Mouse (Mus musculus) neural tube, embryonic 12.5 days (tissue): Measurements from ENCODE around the gene Lrch1. TPM values are rescaled to one million over a fixed set of nuclear protein-coding genes. Genes with fewer than 3 reads are reported as not detected.

Source experiments
- ATAC-seq: fragments of 200-750 bp; cut with Nextera tagmentation; 2 replicates; pipeline ENCODE4 v1.8.0; 2017; ENCODE audit warnings: low read depth, mild to moderate bottlenecking, moderate TSS enrichment, moderate library complexity; ENCODE audit not compliant: low FRiP score
- H3K27ac ChIP-seq: fragments of 300-500 bp; sonication (generic); 2 replicates; pipeline ENCODE4 v1.5.1; 2016
- H3K27me3 ChIP-seq: fragments of 300-500 bp; sonication (generic); replicated peaks from 2 replicates; pipeline ENCODE4 v1.6.1; 2016; ENCODE audit warnings: mild to moderate bottlenecking
- H3K36me3 ChIP-seq: fragments of 300-500 bp; sonication (generic); 2 replicates; pipeline ENCODE4 v1.6.1; 2016; ENCODE audit warnings: mild to moderate bottlenecking
- H3K4me1 ChIP-seq: fragments of 300-500 bp; sonication (generic); 2 replicates; pipeline ENCODE4 v1.6.1; 2016
- H3K4me2 ChIP-seq: fragments of 300-500 bp; sonication (generic); replicated peaks from 2 replicates; pipeline ENCODE4 v1.6.1; 2016; ENCODE audit warnings: mild to moderate bottlenecking
- H3K4me3 ChIP-seq: fragments of 300-500 bp; sonication (generic); 2 replicates; pipeline ENCODE4 v1.5.1; 2016
- H3K9ac ChIP-seq: fragments of 300-500 bp; sonication (generic); 2 replicates; pipeline ENCODE4 v1.6.1; 2016; ENCODE audit warnings: mild to moderate bottlenecking
- H3K9me3 ChIP-seq: fragments of 300-500 bp; sonication (generic); 2 replicates; pipeline ENCODE4 v1.6.1; 2016; ENCODE audit warnings: mild to moderate bottlenecking
- WGBS: fragments of 180-500 bp; shearing (Covaris S2); methylation state at CpG from one replicate; pipeline ENCODE4 v1.1.7; 2016; 5-methylcytosine and 5-hydroxymethylcytosine counted together
- polyA plus RNA-seq: library from polyadenylated mRNA; unstranded; fragments of >200 nt; fragmentation: Nextera tagmentation; extraction: Ambion mirVana; gene quantifications from 2 replicates; pipeline ENCODE4 v1.2.1, GENCODE M21; 2016

Gene Lrch1
- polyA plus RNA-seq, 1 experiment from 2014 or later = 12.2 TPM

- WGBS = 87% methylated on average over 2 of the region's 2 CpGs
- H3K27me3 ChIP-seq = no peaks in the 10 kb centered on the region
Measured at GRCm38 (mm10) chr14:74929739-74930138, 17.9 kb downstream of the Lrch1 start.

DNA sequence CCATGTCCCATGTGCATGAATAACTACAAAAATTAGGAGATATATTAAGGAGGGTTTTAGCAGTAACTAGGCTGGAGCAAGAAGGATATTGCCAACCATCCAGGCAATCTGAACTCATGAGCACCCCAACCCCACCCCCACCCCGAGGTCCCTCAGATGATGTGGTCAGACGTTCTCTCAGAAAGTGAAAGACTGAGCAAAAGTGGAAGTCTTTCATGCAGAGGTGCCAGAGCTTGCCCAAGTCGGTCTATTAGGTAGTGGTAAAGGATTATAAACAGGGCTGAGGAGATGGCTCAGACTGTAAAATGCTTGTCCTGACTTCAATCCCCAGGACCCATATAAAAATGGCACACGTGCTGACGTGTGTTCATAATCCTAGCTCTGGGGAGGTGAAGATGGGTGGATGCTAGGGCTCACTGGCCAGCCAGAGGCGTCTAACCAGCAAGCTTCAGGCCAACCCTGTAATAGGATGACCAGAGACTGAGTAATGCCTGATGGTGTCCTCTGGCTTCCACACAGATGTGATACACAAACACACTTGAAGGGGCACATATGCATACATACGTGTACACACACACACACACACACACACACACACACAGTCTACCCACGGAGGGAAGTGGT lies 18.8 kb downstream of the Lrch1 start:
- no peaks in the 10 kb centered on the region for H3K9me3 ChIP-seq
- no peak for ATAC-seq
- no peak overlapping the region for H3K9ac ChIP-seq
- H3K36me3 ChIP-seq = no peaks in the 10 kb centered on the region
- no peak overlapping the region for H3K4me2 ChIP-seq
- no peak overlapping the region for H3K27ac ChIP-seq
- no peak overlapping the region for H3K4me3 ChIP-seq
- H3K4me1 ChIP-seq = peaks cover 14% of the 10 kb centered on the region; the same call in 1 of the 2 replicates
- 89% methylated on average over 8 of the region's 8 CpGs for WGBS
- H3K27me3 ChIP-seq = no peaks in the 10 kb centered on the region

More at GRCm38 (mm10) chr14:74929739-74930138, 17.9 kb downstream of the Lrch1 start:
- Histone ChIP-seq H3K4me1 (peaks cover 14% of the 10 kb centered on the region; the same call in 1 of the 2 replicates), H3K9ac (no peak overlapping the region), H3K4me3 (no peak overlapping the region), H3K27ac (no peak overlapping the region), H3K36me3 (no peaks in the 10 kb centered on the region), H3K4me2 (no peak overlapping the region), H3K9me3 (no peaks in the 10 kb centered on the region)
- no peak for ATAC-seq

DNA sequence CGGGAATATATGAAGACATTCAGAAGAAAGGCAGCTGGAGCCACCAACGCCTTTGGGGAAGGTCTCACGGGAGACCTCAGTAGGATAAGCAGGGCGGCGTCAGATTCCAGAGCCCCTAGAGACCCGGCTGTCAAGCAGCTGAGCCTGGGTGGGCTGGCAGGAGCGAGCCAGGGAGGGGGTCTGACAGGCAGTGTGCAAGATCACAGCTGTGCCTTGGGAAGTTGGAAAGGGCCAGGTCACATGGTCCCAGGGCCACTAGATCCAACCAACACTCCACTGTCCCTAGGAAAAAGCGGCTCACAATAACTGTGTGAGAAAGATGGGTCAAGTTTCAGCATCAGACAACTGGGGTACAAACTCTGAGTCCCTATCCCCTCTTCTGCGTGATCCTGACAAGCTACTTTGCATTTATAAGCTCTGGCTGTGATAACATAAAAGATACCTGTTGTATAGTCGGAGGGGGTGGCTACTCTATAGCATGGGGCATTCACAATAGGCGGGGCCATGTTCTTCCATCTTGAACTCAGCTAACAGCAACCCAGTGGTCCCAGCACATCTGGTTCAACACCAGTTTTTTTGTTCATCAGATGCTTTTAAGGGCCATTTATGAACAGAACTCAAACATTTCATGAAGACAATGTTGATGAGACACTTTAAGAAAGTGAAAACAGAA lies 20.6 kb downstream of the Lrch1 start:
- 0 out of 2 replicates have a peak overlapping the region, but pooled peaks have one; percentile 14 for H3K4me2 ChIP-seq
- no peak overlapping the region for H3K4me3 ChIP-seq
- H3K9me3 ChIP-seq = no peaks in the 10 kb centered on the region
- ATAC-seq = peak; percentile 55; the same call in 1 of the 2 replicates
- H3K27me3 ChIP-seq = no peaks in the 10 kb centered on the region
- H3K36me3 ChIP-seq = no peaks in the 10 kb centered on the region
- no peak overlapping the region for H3K27ac ChIP-seq
- WGBS = 55% methylated on average over 11 of the region's 11 CpGs
- no peak overlapping the region for H3K9ac ChIP-seq
- H3K4me1 ChIP-seq = peaks cover 14% of the 10 kb centered on the region; the same call in 1 of the 2 replicates

- Histone ChIP-seq H3K27me3 (no peaks in the 10 kb centered on the region), H3K4me3 (no peak overlapping the region), H3K9me3 (no peaks in the 10 kb centered on the region), H3K27ac (no peak overlapping the region), H3K4me1 (peaks cover 14% of the 10 kb centered on the region; the same call in 1 of the 2 replicates), H3K36me3 (no peaks in the 10 kb centered on the region), H3K4me2 (no peak overlapping the region), H3K9ac (no peak overlapping the region)
- 78% methylated on average over 9 of the region's 9 CpGs for WGBS
- ATAC-seq = no peak
Measured at GRCm38 (mm10) chr14:74925951-74926517, 21.6 kb downstream of the Lrch1 start.

DNA sequence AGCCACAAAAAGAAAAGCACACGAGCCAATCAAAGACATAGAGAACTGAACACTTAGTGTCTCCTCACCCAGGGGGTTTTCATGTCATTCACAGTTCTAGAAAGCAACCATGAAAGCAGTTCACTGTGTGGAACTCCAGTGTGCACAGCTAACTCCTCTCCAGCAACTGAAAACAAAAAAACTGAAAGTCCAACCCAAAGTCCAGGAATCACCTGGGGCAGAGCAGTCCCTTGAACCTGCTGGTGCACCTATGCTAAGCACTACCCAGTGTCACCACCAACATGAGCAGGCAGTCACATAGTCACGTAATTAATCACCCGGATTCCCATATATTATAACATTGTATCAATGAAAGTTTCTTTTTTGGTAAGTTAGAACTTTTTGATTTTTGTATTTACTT lies 23.2 kb downstream of the Lrch1 start:
- no peak overlapping the region for H3K27ac ChIP-seq
- H3K4me1 ChIP-seq = peaks cover 14% of the 10 kb centered on the region; the same call in 1 of the 2 replicates
- H3K4me3 ChIP-seq = no peak overlapping the region
- no peak for ATAC-seq
- 0 out of 2 replicates have a peak, but pooled peaks cover 4% of the 10 kb centered on the region for H3K36me3 ChIP-seq
- 85% methylated on average over 3 of the region's 3 CpGs for WGBS
- no peak overlapping the region for H3K9ac ChIP-seq
- H3K4me2 ChIP-seq = no peak overlapping the region
- H3K27me3 ChIP-seq = no peaks in the 10 kb centered on the region
- no peaks in the 10 kb centered on the region for H3K9me3 ChIP-seq

DNA sequence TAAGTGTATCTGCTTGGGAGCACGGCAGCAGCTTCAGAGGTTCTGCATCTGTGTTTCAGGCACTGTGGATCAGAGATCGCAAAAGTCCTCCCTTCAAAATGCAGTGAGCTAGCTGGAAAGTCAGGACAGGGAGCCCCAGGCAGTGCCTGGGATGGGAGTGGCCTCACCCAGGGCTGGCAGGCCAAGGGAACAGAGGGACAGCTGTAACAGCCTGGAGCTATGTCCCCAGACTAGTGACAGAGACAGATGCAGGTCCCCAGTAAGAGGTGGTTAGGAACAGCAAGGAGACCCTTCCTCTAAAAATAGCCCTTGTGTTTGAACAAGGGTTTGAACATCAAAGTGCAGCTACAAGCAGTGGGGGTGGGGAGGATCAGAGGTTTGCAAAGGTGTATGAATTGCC lies 23.6 kb downstream of the Lrch1 start:
- 72% methylated on average over 2 of the region's 2 CpGs for WGBS

GRCm38 (mm10) chr14:74922039-74922736 lies 25.5 kb downstream of the Lrch1 start:
- Histone ChIP-seq H3K9ac (no peak overlapping the region), H3K36me3 (0 out of 2 replicates have a peak, but pooled peaks cover 4% of the 10 kb centered on the region), H3K4me2 (no peak overlapping the region), H3K9me3 (no peaks in the 10 kb centered on the region), H3K4me3 (no peak overlapping the region), H3K27me3 (no peaks in the 10 kb centered on the region), H3K4me1 (peaks cover 13% of the 10 kb centered on the region; the same call in 1 of the 2 replicates), H3K27ac (no peak overlapping the region)
- 81% methylated on average over 12 of the region's 12 CpGs for WGBS
- peak; percentile 38; the same call in 1 of the 2 replicates for ATAC-seq

More for the DNA sequence above, 23.6 kb downstream of the Lrch1 start:
- no peak overlapping the region for H3K4me3 ChIP-seq
- no peak for ATAC-seq
- no peaks in the 10 kb centered on the region for H3K9me3 ChIP-seq
- H3K36me3 ChIP-seq = 0 out of 2 replicates have a peak, but pooled peaks cover 4% of the 10 kb centered on the region
- peaks cover 14% of the 10 kb centered on the region; the same call in 1 of the 2 replicates for H3K4me1 ChIP-seq
- H3K27ac ChIP-seq = no peak overlapping the region
- H3K4me2 ChIP-seq = no peak overlapping the region
- H3K9ac ChIP-seq = no peak overlapping the region
- no peaks in the 10 kb centered on the region for H3K27me3 ChIP-seq

DNA sequence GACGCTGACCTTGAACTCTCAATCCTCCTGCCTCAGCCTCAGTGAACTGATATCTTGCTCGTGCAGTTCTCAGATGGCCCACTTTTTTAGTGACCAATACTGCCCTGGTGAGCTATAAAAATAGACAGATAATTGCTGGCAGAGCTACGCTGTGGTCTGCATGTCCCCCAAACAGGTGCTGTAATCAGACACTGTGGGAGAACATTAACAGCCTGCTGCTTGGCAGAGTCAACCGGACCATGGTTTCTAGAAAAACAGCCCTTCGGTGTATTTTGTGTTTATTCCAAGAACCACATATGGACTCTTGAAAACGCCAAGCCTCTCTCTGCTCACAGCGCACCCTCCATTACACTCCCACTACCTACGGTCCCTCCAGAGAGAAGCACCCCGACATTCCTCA lies 26.2 kb downstream of the Lrch1 start:
- 0 out of 2 replicates have a peak, but pooled peaks cover 4% of the 10 kb centered on the region for H3K36me3 ChIP-seq
- H3K9me3 ChIP-seq = no peaks in the 10 kb centered on the region
- no peak overlapping the region for H3K9ac ChIP-seq
- H3K27ac ChIP-seq = no peak overlapping the region
- no peak overlapping the region for H3K4me3 ChIP-seq
- no peaks in the 10 kb centered on the region for H3K27me3 ChIP-seq
- no peak overlapping the region for H3K4me2 ChIP-seq
- no peak for ATAC-seq
- H3K4me1 ChIP-seq = peaks cover 6% of the 10 kb centered on the region; the same call in 1 of the 2 replicates
- WGBS = 88% methylated on average over 9 of the region's 9 CpGs

DNA sequence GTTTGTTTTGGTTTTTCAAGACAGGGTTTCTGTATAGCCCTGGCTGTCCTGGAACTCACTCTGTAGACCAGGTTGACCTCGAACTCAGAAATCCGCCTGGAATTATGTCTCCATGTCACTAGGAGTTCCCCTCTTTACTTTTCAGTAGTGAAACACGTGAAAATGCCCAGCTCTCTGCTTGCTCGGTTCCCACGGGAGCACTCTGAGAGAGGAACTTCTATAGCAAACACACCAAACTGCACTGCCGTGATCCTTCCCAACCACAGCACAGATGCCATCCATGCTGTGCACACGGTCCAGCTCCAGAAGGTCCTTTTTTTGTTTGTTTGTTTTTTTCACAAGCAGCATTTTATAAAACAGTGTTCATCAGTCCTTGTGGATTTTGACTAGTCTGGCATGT lies 28.5 kb downstream of the Lrch1 start:
- ATAC-seq = no peak
- H3K9me3 ChIP-seq = no peaks in the 10 kb centered on the region
- H3K36me3 ChIP-seq = 0 out of 2 replicates have a peak, but pooled peaks cover 4% of the 10 kb centered on the region
- no peak overlapping the region for H3K4me3 ChIP-seq
- H3K9ac ChIP-seq = no peak overlapping the region
- no peaks in the 10 kb centered on the region for H3K27me3 ChIP-seq
- H3K4me1 ChIP-seq = 0 out of 2 replicates have a peak, but pooled peaks cover 15% of the 10 kb centered on the region
- H3K4me2 ChIP-seq = no peak overlapping the region
- H3K27ac ChIP-seq = no peak overlapping the region
- WGBS = 83% methylated on average over 7 of the region's 7 CpGs

- Histone ChIP-seq H3K36me3 (0 out of 2 replicates have a peak, but pooled peaks cover 4% of the 10 kb centered on the region), H3K4me2 (no peak overlapping the region), H3K4me3 (no peak overlapping the region), H3K27me3 (no peaks in the 10 kb centered on the region), H3K9ac (no peak overlapping the region), H3K4me1 (0 out of 2 replicates have a peak, but pooled peaks cover 15% of the 10 kb centered on the region), H3K27ac (no peak overlapping the region), H3K9me3 (no peaks in the 10 kb centered on the region)
- 91% methylated on average over 5 of the region's 5 CpGs for WGBS
- ATAC-seq = no peak
Measured at GRCm38 (mm10) chr14:74918521-74919103, 29.1 kb downstream of the Lrch1 start.

GRCm38 (mm10) chr14:74917504-74918124 lies 30.1 kb downstream of the Lrch1 start:
- 83% methylated on average over 5 of the region's 5 CpGs for WGBS

More at GRCm38 (mm10) chr14:74917504-74918124, 30.1 kb downstream of the Lrch1 start:
- Histone ChIP-seq H3K36me3 (0 out of 2 replicates have a peak, but pooled peaks cover 4% of the 10 kb centered on the region), H3K27ac (no peak overlapping the region), H3K27me3 (no peaks in the 10 kb centered on the region), H3K4me3 (no peak overlapping the region), H3K4me1 (0 out of 2 replicates have a peak, but pooled peaks cover 15% of the 10 kb centered on the region), H3K9ac (no peak overlapping the region), H3K9me3 (no peaks in the 10 kb centered on the region), H3K4me2 (no peak overlapping the region)
- no peak for ATAC-seq
